Mouse (Mus musculus) midbrain, embryonic 16.5 days (tissue): Measurements from ENCODE around the gene Zfp943. TPM values are rescaled to one million over a fixed set of nuclear protein-coding genes. Genes with fewer than 3 reads are reported as not detected.

Source experiments
- polyA plus RNA-seq: library from polyadenylated mRNA; unstranded; fragments of >200 nt; fragmentation: Nextera tagmentation; extraction: Ambion mirVana; gene quantifications from 2 replicates; pipeline ENCODE4 v1.2.1, GENCODE M21; 2015

Zfp943 gene
- polyA plus RNA-seq, 1 experiment from 2014 or later = 19.5 TPM

Other genes with a start within 250 kb of the Zfp943 start
- 9.3 and 10.3 TPM in 2 replicates for gene Zfp229, start 231.8 kb upstream of the Zfp943 start, polyA plus RNA-seq
- gene Zfp820, start 116.8 kb upstream of the Zfp943 start, polyA plus RNA-seq = 1.6 and 1.7 TPM in 2 replicates
- gene Zfp995, start 52.6 kb upstream of the Zfp943 start, polyA plus RNA-seq = 9.4 and 9.6 TPM in 2 replicates
- gene Zfp942, start 88 bp upstream of the Zfp943 start, polyA plus RNA-seq = 21.4 and 22.9 TPM in 2 replicates
- gene Zfp947, start 203.6 kb downstream of the Zfp943 start, polyA plus RNA-seq = 2.2 and 2.6 TPM in 2 replicates